Mouse (Mus musculus): ENCODE data around the gene Crip2.

DNA sequence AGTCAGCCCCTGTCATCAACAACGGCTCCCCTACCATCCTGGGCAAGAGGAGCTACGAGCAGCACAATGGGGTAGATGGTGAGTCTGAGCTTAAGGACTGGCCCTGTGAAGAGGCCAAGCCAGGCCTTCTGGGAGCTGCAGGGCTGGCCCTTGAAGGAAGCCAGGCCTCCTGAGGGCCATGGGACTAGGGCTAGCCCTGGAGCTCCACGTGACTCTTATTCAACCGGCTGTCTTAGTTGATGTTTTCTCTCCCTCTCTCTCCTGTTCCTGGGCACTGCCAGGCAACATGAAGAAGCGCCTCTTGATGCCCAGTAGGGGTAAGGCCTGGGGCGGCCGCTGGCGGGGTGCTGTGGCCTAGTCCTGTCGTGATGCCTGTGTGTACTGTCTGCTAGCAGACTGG lies 6.8 kb upstream of the Crip2 start:
- no peak for TF ChIP-seq CTCF (IDR thresholded peaks at IDR 0.05; ENCODE audit: borderline replicate concordance, insufficient read depth, low read depth, low read length)
- no peak for TF ChIP-seq POLR2A (IDR thresholded peaks at IDR 0.05; ENCODE audit: borderline replicate concordance, insufficient read depth, low read length)
